Mouse (Mus musculus) ES-E14 (cell line): Measurements from ENCODE around the gene Sec31b. TPM values are rescaled to one million over a fixed set of nuclear protein-coding genes. Genes with fewer than 3 reads are reported as not detected.

Experiments used
- DNase-seq: peaks from one replicate; pipeline ENCODE4 v3.0.0-alpha.2; 2013; ENCODE audit warnings: low read depth, low spot score
- H3K27ac ChIP-seq: 2 replicates; pipeline ENCODE4 v1.5.1; 2012; ENCODE audit warnings: low read depth, mild to moderate bottlenecking, low read length, moderate library complexity, mixed read lengths; ENCODE audit not compliant: poor library complexity, insufficient read depth, severe bottlenecking
- H3K36me3 ChIP-seq: 2 replicates; pipeline ENCODE4 v1.6.1; 2012; ENCODE audit warnings: mild to moderate bottlenecking, low read length, moderate library complexity, mixed read lengths; ENCODE audit not compliant: control insufficient read depth, poor library complexity, insufficient read depth, severe bottlenecking
- H3K4me1 ChIP-seq, 2 experiments: fragments of 150-350 bp in 1 of 2; sonication (generic) in 1 of 2; 2 replicates each; pipeline ENCODE4 v1.6.1; 2012; ENCODE audit warnings: low read length in 2 of 2, mild to moderate bottlenecking in 1 of 2, mixed read lengths in 1 of 2; ENCODE audit not compliant: control insufficient read depth in 2 of 2, insufficient read depth in 2 of 2, poor library complexity in 1 of 2
- H3K4me3 ChIP-seq, 2 experiments: fragments of 150-350 bp in 1 of 2; sonication (generic) in 1 of 2; 2 replicates each; pipeline ENCODE4 v1.5.1; 2012; ENCODE audit warnings: low read length in 2 of 2, low read depth in 1 of 2, mild to moderate bottlenecking in 1 of 2, mixed read lengths in 1 of 2; ENCODE audit not compliant: insufficient read depth in 1 of 2, poor library complexity in 1 of 2, severe bottlenecking in 1 of 2
- H3K9ac ChIP-seq: 2 replicates; pipeline ENCODE4 v1.6.1; 2012; ENCODE audit warnings: low read depth, mild to moderate bottlenecking, low read length, mixed read lengths; ENCODE audit not compliant: poor library complexity, insufficient read depth, severe bottlenecking
- H3K9me3 ChIP-seq: fragments of 150-350 bp; sonication (generic); 2 replicates; pipeline ENCODE4 v1.6.1; 2012; ENCODE audit warnings: low read depth, mild to moderate bottlenecking, low read length; ENCODE audit not compliant: control insufficient read depth, insufficient read depth
- CHD2 ChIP-seq: IDR thresholded peaks from 2 replicates; pipeline ENCODE4 v1.6.1; 2014; ENCODE audit warnings: mild to moderate bottlenecking, low read depth, low read length, inconsistent platforms
- HCFC1 ChIP-seq: IDR thresholded peaks from 2 replicates; pipeline ENCODE4 v1.6.1; 2012; ENCODE audit warnings: low read length, inconsistent platforms, borderline replicate concordance; ENCODE audit not compliant: insufficient read depth
- MAFK ChIP-seq: IDR thresholded peaks from 2 replicates; pipeline ENCODE4 v1.6.1; 2014; ENCODE audit warnings: mild to moderate bottlenecking, low read depth, low read length, inconsistent platforms; ENCODE audit not compliant: insufficient read depth
- ZC3H11A ChIP-seq: IDR thresholded peaks from 2 replicates; pipeline ENCODE4 v1.6.1; 2012; ENCODE audit warnings: low read depth, mild to moderate bottlenecking, inconsistent platforms, low read length, borderline replicate concordance
- ZNF384 ChIP-seq: IDR thresholded peaks from 2 replicates; pipeline ENCODE4 v1.6.1; 2012; ENCODE audit warnings: low read depth, low read length, inconsistent platforms
- in situ Hi-C, 2 experiments: fragments of 600-800 bp; cut with MboI; formaldehyde crosslinking; loops; one replicate each; pipeline ENCODE4 v1.15.1; 2025; ENCODE audit warnings: low sequenced_read_pairs in 2 of 2, inconsistent platforms in 1 of 2; ENCODE audit not compliant: unreplicated experiment in 2 of 2
- total RNA-seq: library from RNA; depleted of rRNA; stranded (reverse); fragments of 300-350 nt; gene quantifications from 2 replicates; pipeline ENCODE4 v1.2.3, GENCODE M21; 2012

Sec31b gene
- total RNA-seq, 1 experiment: 0.54 TPM

DNA sequence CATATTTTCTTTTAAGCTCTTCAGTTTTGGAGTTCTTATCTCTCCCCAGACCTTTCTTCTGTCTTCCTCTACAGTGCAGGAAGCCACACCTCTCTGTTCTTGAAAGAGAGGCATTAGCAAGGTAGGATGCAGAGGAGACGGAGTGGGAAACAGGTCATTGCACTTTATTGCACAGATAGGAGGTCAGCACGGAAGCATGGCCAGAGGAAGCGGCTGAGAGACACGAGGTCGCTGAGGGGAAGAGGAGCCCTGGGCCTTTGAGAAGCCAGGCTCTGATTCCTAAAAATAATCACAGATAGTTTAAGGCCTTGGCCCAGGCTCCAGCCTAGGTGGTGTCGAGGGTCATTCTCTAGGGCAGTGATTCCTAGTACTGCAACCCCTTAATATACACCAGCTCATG is 29.9 kb downstream of the Sec31b start:
- H3K4me3 ChIP-seq: no peak overlapping the region
- no peak for TF ChIP-seq HCFC1
- TF ChIP-seq CHD2: no peak
- TF ChIP-seq ZC3H11A: no peak
- TF ChIP-seq ZNF384: no peak
- no peak for TF ChIP-seq MAFK
- H3K9me3 ChIP-seq: no peaks in the 10 kb centered on the region
- H3K4me1 ChIP-seq: peaks cover 0 to 15% of the 10 kb centered on the region in 2 experiments; a peak in 2 of 4 replicates
- in situ Hi-C loops: no loop called here
- H3K36me3 ChIP-seq: no peaks in the 10 kb centered on the region
- H3K9ac ChIP-seq: no peak overlapping the region
- H3K27ac ChIP-seq: no peak overlapping the region
- no peak for DNase-seq

DNA sequence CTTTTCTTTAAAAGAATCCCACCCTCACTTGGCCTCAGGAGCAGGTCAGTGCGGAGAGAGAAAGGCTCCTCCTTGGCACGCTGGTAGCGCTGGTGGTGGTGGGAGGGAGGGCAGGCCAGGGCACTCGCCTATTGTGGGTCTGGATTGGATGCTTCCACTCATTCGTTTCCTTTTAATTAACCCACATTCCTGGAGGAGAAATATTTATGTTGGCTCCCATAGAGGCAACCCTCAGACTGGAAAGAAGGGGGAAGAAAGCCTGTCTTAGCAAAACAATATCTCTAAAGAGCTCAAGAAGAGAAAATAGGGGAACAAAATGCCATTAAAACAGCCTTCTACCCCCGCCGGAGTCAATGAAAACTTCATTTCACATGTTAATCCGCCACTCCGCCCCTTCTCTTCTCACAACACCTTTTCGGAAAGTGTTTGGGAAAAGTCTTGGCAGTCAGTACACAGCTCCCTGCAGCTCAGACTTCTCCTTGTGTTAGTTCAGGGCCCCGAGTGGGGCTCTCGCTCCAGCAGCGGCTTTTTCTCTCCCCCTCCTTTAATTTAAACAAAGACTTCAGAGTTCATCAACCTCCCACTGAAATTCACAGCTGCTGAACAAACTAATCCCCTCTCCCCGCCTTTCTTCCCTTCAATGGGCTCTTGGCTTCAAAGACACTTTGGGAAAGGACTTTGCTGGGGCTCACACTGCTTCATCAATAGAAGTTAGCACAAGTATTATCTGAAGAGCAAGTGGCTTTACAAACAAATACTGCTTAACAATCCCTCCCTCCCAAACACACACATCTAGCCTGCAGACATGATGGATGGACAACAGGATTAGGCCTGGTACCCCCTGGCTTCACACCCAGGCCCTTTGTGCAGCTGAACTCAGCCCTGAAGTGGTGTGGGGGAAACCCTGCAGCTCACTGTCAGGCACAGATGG is 30.9 kb downstream of the Sec31b start:
- no peak for DNase-seq
- in situ Hi-C loops: no loop called here
- no peak overlapping the region for H3K4me3 ChIP-seq

DNA sequence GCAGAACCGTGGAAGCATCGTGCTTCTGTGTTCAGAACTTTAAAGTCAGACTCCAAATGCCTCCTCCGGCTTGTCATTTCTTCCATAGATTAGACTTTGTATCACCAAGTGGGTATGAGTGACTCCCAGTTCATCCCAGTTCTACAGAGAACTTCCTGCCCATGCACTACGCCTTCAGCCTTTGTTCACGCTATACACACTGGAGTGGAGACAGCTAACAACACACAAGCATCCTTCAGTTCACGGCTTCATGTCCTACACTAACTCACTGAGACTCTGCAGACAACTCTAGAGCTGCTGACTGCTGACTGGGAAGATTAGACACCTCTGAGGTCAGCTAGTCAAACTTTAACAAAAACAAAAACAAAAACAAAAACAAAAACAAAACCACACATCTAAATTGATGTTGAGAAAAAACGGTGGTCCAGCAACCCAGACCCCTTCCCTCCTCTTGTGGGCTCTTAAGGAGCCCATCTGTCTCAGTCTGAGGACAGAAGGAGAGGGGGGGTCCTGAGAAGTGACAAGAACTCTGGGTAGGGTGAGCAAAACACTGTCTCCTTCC is 31.7 kb downstream of the Sec31b start:
- no peak for TF ChIP-seq ZNF384
- no peak for TF ChIP-seq HCFC1
- TF ChIP-seq ZC3H11A: no peak
- no peak for TF ChIP-seq MAFK
- no peak for TF ChIP-seq CHD2

More for the DNA sequence above, 30.9 kb downstream of the Sec31b start:
- H3K4me1 ChIP-seq: peaks cover 0 to 17% of the 10 kb centered on the region in 2 experiments; a peak in 2 of 4 replicates
- no peak overlapping the region for H3K9ac ChIP-seq
- TF ChIP-seq MAFK (no peak), CHD2 (no peak), HCFC1 (no peak), ZC3H11A (no peak), ZNF384 (no peak)
- no peaks in the 10 kb centered on the region for H3K36me3 ChIP-seq
- no peaks in the 10 kb centered on the region for H3K9me3 ChIP-seq
- H3K27ac ChIP-seq: no peak overlapping the region

DNA sequence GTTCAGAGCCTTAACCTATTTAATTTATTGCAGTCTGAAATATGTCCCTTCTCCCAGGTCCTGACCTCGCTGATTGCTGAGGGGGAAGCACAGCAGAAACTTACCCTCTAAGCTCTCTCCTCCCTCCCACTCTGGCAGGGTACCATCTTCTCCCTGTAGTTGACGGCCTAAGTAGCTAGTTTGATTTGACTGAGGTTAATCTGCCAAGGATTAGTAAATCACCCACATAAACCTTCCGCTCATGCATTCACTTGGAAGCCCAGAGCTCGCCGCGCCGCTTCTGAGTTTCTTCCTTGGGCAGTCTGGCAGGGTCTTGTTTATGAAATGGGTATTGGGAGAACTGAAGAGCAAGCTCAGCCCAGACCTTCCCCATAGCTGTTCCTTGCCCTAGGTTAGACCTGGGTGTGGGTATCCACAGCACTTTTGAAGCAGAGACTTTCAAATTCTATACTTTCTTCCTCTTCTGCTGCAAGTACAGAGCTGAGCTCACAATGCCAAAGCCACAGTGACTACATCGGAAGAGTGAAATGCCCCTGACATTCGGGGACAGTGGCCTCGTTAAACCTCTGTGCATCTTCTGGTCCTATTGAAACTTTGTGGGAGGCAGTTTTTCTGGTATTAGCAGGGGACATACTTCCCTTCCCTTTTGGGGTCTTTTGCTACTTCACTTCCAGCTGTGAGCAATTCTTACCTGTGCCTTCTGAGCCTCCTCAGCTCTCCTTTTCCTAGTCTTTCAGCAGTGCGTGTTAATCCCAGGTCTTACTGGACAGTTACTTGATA is 32.4 kb downstream of the Sec31b start:
- Histone ChIP-seq H3K9ac (no peak overlapping the region), H3K4me3 (no peak overlapping the region), H3K4me1 (peaks cover 0 to 13% of the 10 kb centered on the region in 2 experiments; a peak in 1 of 4 replicates), H3K36me3 (no peaks in the 10 kb centered on the region), H3K27ac (no peak overlapping the region), H3K9me3 (no peaks in the 10 kb centered on the region)
- TF ChIP-seq HCFC1: no peak
- no peak for TF ChIP-seq MAFK
- TF ChIP-seq CHD2: no peak
- no peak for TF ChIP-seq ZNF384
- TF ChIP-seq ZC3H11A: no peak
- in situ Hi-C loops: no loop called here
- DNase-seq: no peak

More for the DNA sequence above, 31.7 kb downstream of the Sec31b start:
- H3K9ac ChIP-seq: no peak overlapping the region
- H3K4me3 ChIP-seq: no peak overlapping the region
- in situ Hi-C loops: no loop called here
- no peak overlapping the region for H3K27ac ChIP-seq
- H3K9me3 ChIP-seq: no peaks in the 10 kb centered on the region
- H3K4me1 ChIP-seq: peaks cover 0 to 14% of the 10 kb centered on the region in 2 experiments; a peak in 1 of 4 replicates
- no peak for DNase-seq
- no peaks in the 10 kb centered on the region for H3K36me3 ChIP-seq
